In genomic region chr9:40799837-40800501, GRCm38 (mm10) we compare ENCODE assay signal across 8 mouse cellular contexts. TPM values are rescaled to one million over a fixed set of nuclear protein-coding genes. Genes with fewer than 3 reads are reported as not detected.
A peak's percentile ranks its signal among the peaks of the same experiment; 100 is the strongest.
DNase-seq lines count a peak whose midpoint lies in the region; ATAC-seq and TF ChIP-seq lines count a peak whose summit lies in the region.

No protein-coding gene starts in this region.

- H3K36me3 ChIP-seq in G1E (replicated peaks), result peaks cover 26% of the 10 kb centered on the region
- peaks cover 16% of the 10 kb centered on the region for H3K36me3 ChIP-seq in forebrain, postnatal 0 days (ENCODE audit: insufficient read depth)

- peak; percentile 40 for ATAC-seq in G1E (ENCODE audit: extremely low read depth, insufficient number of reproducible peaks, low FRiP score, poor library complexity, severe bottlenecking)
- ATAC-seq in forebrain, postnatal 0 days, result peak; percentile 11; the same call in 1 of the 2 replicates

- H3K9ac ChIP-seq in forebrain, postnatal 0 days, result peak overlapping the region; percentile 80

- peak overlapping the region; percentile 96 for H3K27ac ChIP-seq in forebrain, postnatal 0 days (ENCODE audit: low read depth, low read length)

- peak overlapping the region; percentile 76 for H3K4me2 ChIP-seq in forebrain, postnatal 0 days (ENCODE audit: low read depth)

- under 1% methylated on average over 30 of the region's 30 CpGs for WGBS in forebrain, postnatal 0 days

- H3K27me3 ChIP-seq in G1E (ENCODE audit: insufficient read depth, low read length), result peaks cover 4% of the 10 kb centered on the region; the same call in 1 of the 2 replicates
- no peaks in the 10 kb centered on the region for H3K27me3 ChIP-seq in forebrain, postnatal 0 days (ENCODE audit: insufficient read depth, low read length)

- no peak for TF ChIP-seq CTCF in G1E (IDR thresholded peaks at IDR 0.05; ENCODE audit: low read depth, low read length)
- TF ChIP-seq CTCF in forebrain, postnatal 0 days (IDR thresholded peaks at IDR 0.05; ENCODE audit: low read depth), result no peak

- peak overlapping the region; percentile 92 for H3K4me3 ChIP-seq in G1E (ENCODE audit: low read depth, low read length)
- H3K4me3 ChIP-seq in forebrain, postnatal 0 days (ENCODE audit: low read depth, low read length), result peak overlapping the region; percentile 41

- no peaks in the 10 kb centered on the region for H3K9me3 ChIP-seq in G1E (replicated peaks)
- no peaks in the 10 kb centered on the region for H3K9me3 ChIP-seq in forebrain, postnatal 0 days (ENCODE audit: low read length)

- H3K4me1 ChIP-seq in G1E (ENCODE audit: insufficient read depth, low read depth, low read length), result peaks cover 24% of the 10 kb centered on the region
- H3K4me1 ChIP-seq in forebrain, postnatal 0 days (ENCODE audit: insufficient read depth), result 0 out of 2 replicates have a peak, but pooled peaks cover 3% of the 10 kb centered on the region

- DNase-seq in G1E (ENCODE audit: low spot score), result no peak
- peak; percentile 83 for DNase-seq in cerebellum, adult 11-12 months
- peak; percentile 78 for DNase-seq in forebrain, postnatal 0 days
- DNase-seq in heart, postnatal 4 days, result peak; percentile 88
- peak; percentile 73 for DNase-seq in layer of hippocampus, adult 9-11 months
- DNase-seq in lung, postnatal 14 days, result peak; percentile 80
- peak; percentile 59 for DNase-seq in ovary, postnatal 14 days (ENCODE audit: low spot score)
- DNase-seq in thymus, postnatal 14 days, result peak; percentile 63

RNA-seq across cellular contexts. Expression of gene Hspa8, which starts 0.8 kb away (rescaled TPM):
- total RNA-seq in G1E (2014; fragmentation: Nextera tagmentation) (1,343 and 1,357 TPM in 2 replicates), G1E (2017) (3,642 and 4,293 TPM in 2 replicates)
- polyA plus RNA-seq in G1E (2012), result 380 and 483 TPM in 2 replicates
- 3,364 and 4,241 TPM in 2 replicates for total RNA-seq in forebrain, postnatal 0 days (2014; rRNA removed)
- 2,287 and 2,372 TPM in 2 replicates for polyA plus RNA-seq in forebrain, postnatal 0 days (2015; fragmentation: Nextera tagmentation; extraction: Ambion mirVana)
- total RNA-seq in heart, postnatal 4 days (2021), result 1,000 to 10,000 TPM; 1,168 to 1,187 TPM
